Mouse (Mus musculus): ENCODE measurements at regions not wholly inside any gene's neighbourhood (a gene's known extent, or its start where the extent isn't known, plus 50 kb on each side); places are given as distances from the start of the nearest gene placed in this dataset.

GRCm38 (mm10) chr9:79455226-79455625, 263.4 kb downstream of the Col12a1 start:
- no peak for ATAC-seq

GRCm38 (mm10) chr9:79479118-79479517, 239.5 kb downstream of the Col12a1 start:
- ATAC-seq: no peak

- peak; percentile 61 for ATAC-seq
These were observed 218.4 kb downstream of the Col12a1 start for GRCm38 (mm10) chr9:79500253-79500652.

- ATAC-seq: peak; percentile 65
These were observed 216.6 kb downstream of the Col12a1 start for GRCm38 (mm10) chr9:79502034-79502433.

GRCm38 (mm10) chr9:79516384-79516783, 202.2 kb downstream of the Col12a1 start:
- no peak for ATAC-seq

GRCm38 (mm10) chr9:79517461-79517860, 201.2 kb downstream of the Col12a1 start:
- no peak for ATAC-seq

GRCm38 (mm10) chr9:79518640-79519039, 200.0 kb downstream of the Col12a1 start:
- ATAC-seq: no peak

- ATAC-seq: no peak
These were observed 198.1 kb downstream of the Col12a1 start for GRCm38 (mm10) chr9:79520498-79520897.

- no peak for ATAC-seq
These were observed 195.6 kb downstream of the Col12a1 start for GRCm38 (mm10) chr9:79523054-79523453.

GRCm38 (mm10) chr9:79525000-79525399, 193.6 kb downstream of the Col12a1 start:
- no peak for ATAC-seq

- no peak for ATAC-seq
These were observed 192.2 kb downstream of the Col12a1 start for GRCm38 (mm10) chr9:79526390-79526789.

- ATAC-seq: no peak
These were observed 191.3 kb downstream of the Col12a1 start for GRCm38 (mm10) chr9:79527331-79527730.

Measured in activated CD4-positive, CD25-positive, alpha-beta regulatory T cell, adult 4 months (primary cell).